Mouse (Mus musculus) spleen, adult 18-20 months (tissue): ENCODE measurements around the gene Gm379.

Experiments
- DNase-seq, 2 experiments: peaks; one replicate each; pipeline ENCODE4 v3.0.0; 2022; ENCODE audit warnings: mixed read lengths in 2 of 2

Gene Gm379

GRCm38 (mm10) chrX:108664885-108665284 is at the start of gene Gm379:
Gene Gm379 (minus strand): TSS chrX:108664891.
- no peak for DNase-seq

- no peak for DNase-seq
Measured at GRCm38 (mm10) chrX:108704312-108704711, 39.6 kb upstream of the Gm379 start.

GRCm38 (mm10) chrX:108668868-108669267 is 4.2 kb upstream of the Gm379 start:
- no peak for DNase-seq

- DNase-seq: no peak
Measured at GRCm38 (mm10) chrX:108621991-108622390, 42.7 kb downstream of the Gm379 start.

GRCm38 (mm10) chrX:108620886-108621285 is 43.8 kb downstream of the Gm379 start:
- DNase-seq: no peak
